Mouse (Mus musculus) activated CD4-positive, CD25-positive, alpha-beta regulatory T cell, adult 4 months (primary cell): ENCODE results near the gene Olfr889. TPM values are rescaled to one million over a fixed set of nuclear protein-coding genes. Genes with fewer than 3 reads are reported as not detected.
"Not testable (repeated sequence)": the region's sequence is repeated elsewhere in the genome, so short reads cannot be mapped to it uniquely, and the experiment has no call there.

Experiments used
- ATAC-seq: one replicate; pipeline ENCODE4 v1.8.0; 2017
- polyA plus RNA-seq, 2 experiments: library from polyadenylated mRNA; unstranded; fragments of 100-300 nt; shearing (Covaris generic); gene quantifications; one replicate each; pipeline ENCODE4 v1.2.1; 2017

The Olfr889 gene
- under 1 TPM in 1 of 2 experiments, not detected in 1; 0.05 TPM for polyA plus RNA-seq

DNA sequence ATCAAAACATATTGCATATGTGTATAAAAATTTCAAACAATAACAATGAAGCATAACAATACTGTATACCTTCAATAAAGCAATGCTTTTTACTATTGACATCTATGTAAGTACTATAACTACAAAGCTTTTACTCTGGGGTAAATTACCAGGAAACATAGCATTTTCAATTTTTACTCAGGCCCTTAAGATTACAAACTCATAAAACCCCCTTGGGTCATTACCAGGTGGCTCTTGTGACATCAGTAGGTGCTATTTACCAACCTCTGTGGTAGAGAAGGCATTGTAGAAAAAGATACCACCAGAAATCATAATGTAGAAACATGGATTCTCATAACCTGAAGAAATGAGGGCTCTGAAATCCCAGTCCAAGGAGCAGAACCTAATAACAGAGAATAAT, at the start of gene Olfr889:
Olfr889 (plus strand) TSS at position 301 of the 400 bp plus-strand sequence.
- ATAC-seq = no peak

DNA sequence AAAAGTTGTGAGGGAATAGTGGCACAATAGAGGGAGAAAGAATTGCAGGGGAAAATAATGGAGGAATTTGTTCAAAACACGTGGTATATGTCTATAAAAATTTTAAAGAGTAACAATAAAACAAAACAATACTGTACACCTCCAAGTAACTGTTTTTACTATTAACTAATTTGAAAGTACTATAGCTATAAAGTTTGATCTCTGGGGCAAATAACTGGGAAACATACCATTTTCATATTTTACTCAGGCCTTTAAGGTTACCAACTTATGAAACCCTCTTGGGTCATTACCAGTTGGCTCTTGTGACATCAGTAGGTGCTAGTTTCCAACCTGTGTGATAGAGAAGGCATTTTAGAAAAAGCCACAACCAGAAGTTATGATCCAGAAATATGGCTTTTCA, 31.2 kb upstream of the Olfr889 start, which contains the start of gene Olfr887:
Olfr887 (plus strand) TSS at position 301 of the 400 bp plus-strand sequence.
- no peak for ATAC-seq

DNA sequence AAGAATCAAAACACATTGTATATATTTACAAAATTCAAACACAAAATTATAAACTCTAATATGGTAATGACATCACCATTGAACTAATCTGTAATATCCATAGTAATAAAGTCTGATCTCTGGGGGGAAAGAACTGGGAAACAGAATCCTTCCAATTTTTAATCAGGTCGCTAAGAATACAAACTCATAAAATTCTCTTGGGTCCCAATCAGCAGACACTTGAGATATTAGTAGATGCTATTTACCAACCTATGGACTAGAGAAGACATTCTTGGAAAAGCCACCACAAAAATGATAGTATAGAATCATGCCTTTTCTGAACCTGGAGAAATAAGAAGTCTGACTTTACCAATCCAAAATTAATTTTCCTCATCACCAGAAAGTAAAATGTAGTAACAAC, 7.2 kb upstream of the Olfr889 start, which contains the start of gene Olfr888:
Olfr888 (plus strand) TSS at position 301 of the 400 bp plus-strand sequence.
- ATAC-seq = no peak

DNA sequence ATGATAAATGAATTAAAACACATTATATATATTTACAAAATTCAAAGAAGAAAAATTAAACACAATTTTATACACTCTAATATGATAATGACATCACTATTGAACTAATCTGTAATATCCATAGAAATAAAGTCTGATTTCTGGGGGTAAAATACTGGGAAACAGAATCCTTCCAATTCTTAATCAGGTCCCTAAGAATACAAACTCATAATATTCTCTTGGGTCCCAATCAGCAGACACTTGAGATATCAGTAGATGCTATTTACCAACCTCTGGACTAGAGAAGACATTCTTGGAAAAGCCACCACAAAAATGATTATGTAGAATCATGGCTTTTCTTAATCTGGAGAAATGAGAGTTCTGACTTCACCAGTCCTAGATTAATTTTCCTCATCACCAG, 27.2 kb downstream of the Olfr889 start, which contains the start of gene Olfr890:
Olfr890 (plus strand) TSS at position 301 of the 400 bp plus-strand sequence.
- ATAC-seq = no peak

DNA sequence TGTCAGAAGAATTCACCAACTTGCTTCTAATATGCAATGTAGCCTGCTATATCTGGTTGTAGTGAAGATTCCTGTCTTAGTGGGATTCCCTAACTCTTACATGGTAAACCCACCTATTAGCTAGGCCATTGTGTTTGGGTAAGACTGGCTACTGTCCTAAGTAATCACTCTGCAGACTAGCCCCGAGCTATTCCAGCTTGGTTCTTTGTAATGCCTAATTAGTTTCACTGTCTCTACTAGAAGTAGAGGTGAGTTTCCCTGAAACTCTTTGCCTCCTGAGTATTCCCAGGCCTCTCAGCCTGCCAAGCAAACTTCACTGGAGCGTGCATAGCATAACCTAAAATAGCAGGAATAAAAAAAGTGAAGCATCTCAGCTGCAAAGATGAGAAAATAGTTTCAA, 53.3 kb downstream of the Olfr889 start:
- ATAC-seq = not testable (repeated sequence)

Other genes starting within 250 kb of the Olfr889 start
- gene Olfr145, start 218.5 kb upstream of the Olfr889 start, polyA plus RNA-seq = under 1 TPM; 0.11 to 0.15 TPM
- gene Olfr878, start 197.4 kb upstream of the Olfr889 start, polyA plus RNA-seq = under 1 TPM in 1 of 2 experiments, not detected in 1; 0.21 TPM
- gene Olfr881, start 123.4 kb upstream of the Olfr889 start, polyA plus RNA-seq = under 1 TPM in 1 of 2 experiments, not detected in 1; 0.16 TPM
- gene Olfr883, start 89.4 kb upstream of the Olfr889 start, polyA plus RNA-seq = not detected
- gene Olfr884, start 68.6 kb upstream of the Olfr889 start, polyA plus RNA-seq = not detected
- gene Olfr885, start 53.9 kb upstream of the Olfr889 start, polyA plus RNA-seq = not detected
- not detected for gene Olfr887, start 31.1 kb upstream of the Olfr889 start, polyA plus RNA-seq
- not detected for gene Olfr888, start 7.1 kb upstream of the Olfr889 start, polyA plus RNA-seq
- gene Olfr890, start 27.3 kb downstream of the Olfr889 start, polyA plus RNA-seq = under 1 TPM in 1 of 2 experiments, not detected in 1; 0.17 TPM
- gene Olfr891, start 65.6 kb downstream of the Olfr889 start, polyA plus RNA-seq = not detected
- not detected for gene Olfr893, start 93.2 kb downstream of the Olfr889 start, polyA plus RNA-seq
- not detected for gene Olfr894, start 102.9 kb downstream of the Olfr889 start, polyA plus RNA-seq
- gene Olfr143, start 137.6 kb downstream of the Olfr889 start, polyA plus RNA-seq = not detected
- not detected for gene Olfr895, start 152.7 kb downstream of the Olfr889 start, polyA plus RNA-seq
- not detected for gene Olfr896-ps1, start 175.9 kb downstream of the Olfr889 start, polyA plus RNA-seq
- not detected for gene Olfr25, start 213.9 kb downstream of the Olfr889 start, polyA plus RNA-seq
- not detected for gene Olfr898, start 233.2 kb downstream of the Olfr889 start, polyA plus RNA-seq